Mouse (Mus musculus): ENCODE data around the gene Btk. TPM values are rescaled to one million over a fixed set of nuclear protein-coding genes. Genes with fewer than 3 reads are reported as not detected.
"Not testable (repeated sequence)": the region's sequence is repeated elsewhere in the genome, so short reads cannot be mapped to it uniquely, and the experiment has no call there.

The Btk gene
- polyA plus RNA-seq, 1 experiment from 2014 or later, result 0.25 TPM

GRCm38 (mm10) chrX:134547330-134547729 lies 36.0 kb downstream of the Btk start:
- no peaks in the 10 kb centered on the region for H3K4me1 ChIP-seq (replicated peaks; ENCODE audit: control insufficient read depth, insufficient read depth, low read length)
- WGBS, result 90% methylated on average over 4 of the region's 4 CpGs
- no peak overlapping the region for H3K4me3 ChIP-seq (replicated peaks; ENCODE audit: low read length)
- H3K27ac ChIP-seq (ENCODE audit: low read length), result no peak overlapping the region
- no peaks in the 10 kb centered on the region for H3K27me3 ChIP-seq (replicated peaks; ENCODE audit: control insufficient read depth, insufficient read depth, low read length)
- ATAC-seq, result no peak
- no peak overlapping the region for H3K9ac ChIP-seq (replicated peaks; ENCODE audit: low read depth, low read length)
- no peaks in the 10 kb centered on the region for H3K36me3 ChIP-seq (ENCODE audit: control insufficient read depth, insufficient read depth)
- H3K4me2 ChIP-seq (ENCODE audit: low read length), result no peak overlapping the region
- H3K9me3 ChIP-seq (ENCODE audit: control insufficient read depth, low read length), result no peaks in the 10 kb centered on the region

GRCm38 (mm10) chrX:134541955-134542308 lies 41.4 kb downstream of the Btk start:
- no peaks in the 10 kb centered on the region for H3K27me3 ChIP-seq (replicated peaks; ENCODE audit: control insufficient read depth, insufficient read depth, low read length)
- peak overlapping the region; percentile 56 for H3K4me3 ChIP-seq (replicated peaks; ENCODE audit: low read length)
- H3K4me1 ChIP-seq (replicated peaks; ENCODE audit: control insufficient read depth, insufficient read depth, low read length), result no peaks in the 10 kb centered on the region
- ATAC-seq, result no peak; the same call in 1 of the 2 replicates
- no peaks in the 10 kb centered on the region for H3K9me3 ChIP-seq (ENCODE audit: control insufficient read depth, low read length)
- H3K27ac ChIP-seq (ENCODE audit: low read length), result no peak overlapping the region; the same call in 1 of the 2 replicates
- peak overlapping the region; percentile 60 for H3K9ac ChIP-seq (replicated peaks; ENCODE audit: low read depth, low read length)
- WGBS, result 24% methylated on average over 6 of the region's 6 CpGs
- no peaks in the 10 kb centered on the region for H3K36me3 ChIP-seq (ENCODE audit: control insufficient read depth, insufficient read depth)
- H3K4me2 ChIP-seq (ENCODE audit: low read length), result peak overlapping the region; percentile 61

GRCm38 (mm10) chrX:134541145-134541954 lies 42.0 kb downstream of the Btk start, which contains the start of gene Timm8a1:
TSS of gene Timm8a1 (minus strand) at chrX:134541865.
- peak within 1 kb of the TSS; percentile 74 for H3K27ac ChIP-seq (ENCODE audit: low read length)
- WGBS, result 18% methylated on average over 33 of the region's 61 CpGs
- H3K9me3 ChIP-seq (ENCODE audit: control insufficient read depth, low read length), result no peaks in the 10 kb centered on the region
- H3K4me2 ChIP-seq (ENCODE audit: low read length), result peak within 1 kb of the TSS; percentile 61
- H3K4me1 ChIP-seq (replicated peaks; ENCODE audit: control insufficient read depth, insufficient read depth, low read length), result no peaks in the 10 kb centered on the region
- H3K4me3 ChIP-seq (replicated peaks; ENCODE audit: low read length), result peak within 1 kb of the TSS; percentile 56
- H3K27me3 ChIP-seq (replicated peaks; ENCODE audit: control insufficient read depth, insufficient read depth, low read length), result no peaks in the 10 kb centered on the region
- H3K9ac ChIP-seq (replicated peaks; ENCODE audit: low read depth, low read length), result peak within 1 kb of the TSS; percentile 60
- no peaks in the 10 kb centered on the region for H3K36me3 ChIP-seq (ENCODE audit: control insufficient read depth, insufficient read depth)
- peak; percentile 96 for ATAC-seq

GRCm38 (mm10) chrX:134540414-134541135 lies 42.8 kb downstream of the Btk start:
- peak; percentile 15 for ATAC-seq
- Histone ChIP-seq H3K4me1 (replicated peaks; ENCODE audit: control insufficient read depth, insufficient read depth, low read length) (no peaks in the 10 kb centered on the region), H3K4me3 (replicated peaks; ENCODE audit: low read length) (peak overlapping the region; percentile 56), H3K27ac (ENCODE audit: low read length) (no peak overlapping the region), H3K4me2 (ENCODE audit: low read length) (peak overlapping the region; percentile 61), H3K9me3 (ENCODE audit: control insufficient read depth, low read length) (no peaks in the 10 kb centered on the region), H3K36me3 (ENCODE audit: control insufficient read depth, insufficient read depth) (no peaks in the 10 kb centered on the region), H3K27me3 (replicated peaks; ENCODE audit: control insufficient read depth, insufficient read depth, low read length) (no peaks in the 10 kb centered on the region), H3K9ac (replicated peaks; ENCODE audit: low read depth, low read length) (peak overlapping the region; percentile 58)
- WGBS, result 22% methylated on average over 12 of the region's 12 CpGs

GRCm38 (mm10) chrX:134539795-134540194 lies 43.6 kb downstream of the Btk start:
- not testable (repeated sequence) for H3K4me2 ChIP-seq (ENCODE audit: low read length)
- 91% methylated on average over 10 of the region's 10 CpGs for WGBS

GRCm38 (mm10) chrX:134533346-134533745 lies 50.0 kb downstream of the Btk start:
- 79% methylated on average over 2 of the region's 2 CpGs for WGBS
- Histone ChIP-seq H3K9ac (replicated peaks; ENCODE audit: low read depth, low read length) (no peak overlapping the region), H3K27me3 (replicated peaks; ENCODE audit: control insufficient read depth, insufficient read depth, low read length) (no peaks in the 10 kb centered on the region), H3K36me3 (ENCODE audit: control insufficient read depth, insufficient read depth) (no peaks in the 10 kb centered on the region), H3K4me2 (ENCODE audit: low read length) (no peak overlapping the region), H3K4me1 (replicated peaks; ENCODE audit: control insufficient read depth, insufficient read depth, low read length) (no peaks in the 10 kb centered on the region), H3K4me3 (replicated peaks; ENCODE audit: low read length) (no peak overlapping the region), H3K9me3 (ENCODE audit: control insufficient read depth, low read length) (no peaks in the 10 kb centered on the region), H3K27ac (ENCODE audit: low read length) (no peak overlapping the region)
- ATAC-seq, result no peak

More at GRCm38 (mm10) chrX:134539795-134540194, 43.6 kb downstream of the Btk start:
- H3K36me3 ChIP-seq (ENCODE audit: control insufficient read depth, insufficient read depth); H3K27ac ChIP-seq (ENCODE audit: low read length); H3K27me3 ChIP-seq (replicated peaks; ENCODE audit: control insufficient read depth, insufficient read depth, low read length); ATAC-seq; H3K9ac ChIP-seq (replicated peaks; ENCODE audit: low read depth, low read length); H3K4me3 ChIP-seq (replicated peaks; ENCODE audit: low read length); H3K4me1 ChIP-seq (replicated peaks; ENCODE audit: control insufficient read depth, insufficient read depth, low read length); H3K9me3 ChIP-seq (ENCODE audit: control insufficient read depth, low read length): not testable (repeated sequence)

- Histone ChIP-seq H3K27me3 (replicated peaks; ENCODE audit: control insufficient read depth, insufficient read depth, low read length) (no peaks in the 10 kb centered on the region), H3K4me2 (ENCODE audit: low read length) (no peak overlapping the region), H3K9ac (replicated peaks; ENCODE audit: low read depth, low read length) (no peak overlapping the region), H3K36me3 (ENCODE audit: control insufficient read depth, insufficient read depth) (no peaks in the 10 kb centered on the region), H3K4me3 (replicated peaks; ENCODE audit: low read length) (no peak overlapping the region), H3K27ac (ENCODE audit: low read length) (no peak overlapping the region), H3K9me3 (ENCODE audit: control insufficient read depth, low read length) (no peaks in the 10 kb centered on the region), H3K4me1 (replicated peaks; ENCODE audit: control insufficient read depth, insufficient read depth, low read length) (no peaks in the 10 kb centered on the region)
- 86% methylated on average over 4 of the region's 4 CpGs for whole genome bisulfite sequencing
- ATAC-seq, result no peak
These were observed 58.1 kb downstream of the Btk start for GRCm38 (mm10) chrX:134525260-134525659.

GRCm38 (mm10) chrX:134523772-134524171 lies 59.6 kb downstream of the Btk start:
- H3K9ac ChIP-seq (replicated peaks; ENCODE audit: low read depth, low read length), result no peak overlapping the region
- WGBS, result 77% methylated on average over 4 of the region's 4 CpGs
- no peaks in the 10 kb centered on the region for H3K9me3 ChIP-seq (ENCODE audit: control insufficient read depth, low read length)
- no peak overlapping the region for H3K4me3 ChIP-seq (replicated peaks; ENCODE audit: low read length)
- no peak overlapping the region for H3K4me2 ChIP-seq (ENCODE audit: low read length)
- no peaks in the 10 kb centered on the region for H3K4me1 ChIP-seq (replicated peaks; ENCODE audit: control insufficient read depth, insufficient read depth, low read length)
- H3K27ac ChIP-seq (ENCODE audit: low read length), result no peak overlapping the region
- H3K27me3 ChIP-seq (replicated peaks; ENCODE audit: control insufficient read depth, insufficient read depth, low read length), result no peaks in the 10 kb centered on the region
- no peaks in the 10 kb centered on the region for H3K36me3 ChIP-seq (ENCODE audit: control insufficient read depth, insufficient read depth)
- ATAC-seq, result no peak

GRCm38 (mm10) chrX:134509473-134509872 lies 73.9 kb downstream of the Btk start:
- H3K4me2 ChIP-seq (ENCODE audit: low read length), result no peak overlapping the region
- no peak overlapping the region for H3K27ac ChIP-seq (ENCODE audit: low read length)
- no peaks in the 10 kb centered on the region for H3K9me3 ChIP-seq (ENCODE audit: control insufficient read depth, low read length)
- H3K4me1 ChIP-seq (replicated peaks; ENCODE audit: control insufficient read depth, insufficient read depth, low read length), result no peaks in the 10 kb centered on the region
- ATAC-seq, result no peak
- 50% methylated on average over 1 of the region's 2 CpGs for WGBS
- H3K9ac ChIP-seq (replicated peaks; ENCODE audit: low read depth, low read length), result no peak overlapping the region
- H3K27me3 ChIP-seq (replicated peaks; ENCODE audit: control insufficient read depth, insufficient read depth, low read length), result no peaks in the 10 kb centered on the region
- no peak overlapping the region for H3K4me3 ChIP-seq (replicated peaks; ENCODE audit: low read length)
- H3K36me3 ChIP-seq (ENCODE audit: control insufficient read depth, insufficient read depth), result no peaks in the 10 kb centered on the region
